Mouse (Mus musculus): ENCODE data around the gene Sppl3. TPM values are rescaled to one million over a fixed set of nuclear protein-coding genes. Genes with fewer than 3 reads are reported as not detected.

Sppl3 gene
- polyA plus RNA-seq, 1 experiment from 2014 or later: 46.7 TPM

DNA sequence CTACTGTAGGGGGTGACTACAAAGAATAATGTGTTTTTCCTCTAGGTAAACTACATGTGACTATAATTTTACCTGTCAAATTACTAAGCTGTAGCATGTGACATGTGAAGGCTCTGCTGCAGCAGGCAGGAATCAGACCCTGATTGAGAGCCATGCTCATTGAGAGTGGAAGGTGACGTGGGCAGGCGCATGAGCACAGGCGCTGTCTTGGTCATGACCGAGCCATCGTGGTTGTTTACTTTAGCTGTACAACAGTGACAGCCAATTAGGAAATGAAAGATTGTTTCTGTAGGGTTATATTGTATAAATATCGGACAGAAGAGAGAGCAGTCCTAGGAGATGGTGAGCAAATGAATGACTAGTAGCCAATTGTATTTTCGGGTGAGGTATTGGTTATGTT lies 11.1 kb downstream of the Sppl3 start:
- no peak overlapping the region for H3K4me3 ChIP-seq
- H3K36me3 ChIP-seq: no peaks in the 10 kb centered on the region
- H3K4me2 ChIP-seq (replicated peaks): no peak overlapping the region
- H3K9ac ChIP-seq: no peak overlapping the region
- H3K27me3 ChIP-seq (replicated peaks): no peaks in the 10 kb centered on the region
- H3K4me1 ChIP-seq: peaks cover 5% of the 10 kb centered on the region
- H3K9me3 ChIP-seq: no peaks in the 10 kb centered on the region
- H3K27ac ChIP-seq: no peak overlapping the region
- ATAC-seq (ENCODE audit: low FRiP score, low read depth): no peak
- 96% methylated on average over 7 of the region's 7 CpGs for WGBS

DNA sequence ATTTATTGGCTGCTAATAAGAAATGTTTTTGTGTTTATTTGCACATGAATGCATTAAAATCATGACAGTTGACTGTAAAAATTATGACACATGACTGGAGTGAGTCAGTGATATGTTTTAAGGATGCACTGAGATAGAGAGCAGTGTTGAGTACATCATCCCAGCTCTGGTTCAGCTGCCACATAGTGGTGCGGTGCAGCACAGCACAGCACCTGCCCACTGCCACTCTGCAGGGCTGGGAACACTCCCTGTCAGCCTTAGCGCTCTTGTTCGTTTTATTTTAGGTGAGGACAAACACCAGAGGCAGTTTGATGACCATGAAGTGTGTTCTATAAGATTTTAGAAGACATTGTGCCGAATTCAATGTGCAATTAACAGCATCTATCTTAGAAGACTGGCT lies 15.2 kb downstream of the Sppl3 start:
- Histone ChIP-seq H3K27me3 (replicated peaks) (no peaks in the 10 kb centered on the region), H3K9ac (no peak overlapping the region), H3K27ac (no peak overlapping the region), H3K4me2 (replicated peaks) (no peak overlapping the region), H3K9me3 (no peaks in the 10 kb centered on the region), H3K4me1 (peaks cover 5% of the 10 kb centered on the region), H3K4me3 (no peak overlapping the region), H3K36me3 (no peaks in the 10 kb centered on the region)
- ATAC-seq (ENCODE audit: low FRiP score, low read depth): no peak
- WGBS: 85% methylated on average over 4 of the region's 4 CpGs

DNA sequence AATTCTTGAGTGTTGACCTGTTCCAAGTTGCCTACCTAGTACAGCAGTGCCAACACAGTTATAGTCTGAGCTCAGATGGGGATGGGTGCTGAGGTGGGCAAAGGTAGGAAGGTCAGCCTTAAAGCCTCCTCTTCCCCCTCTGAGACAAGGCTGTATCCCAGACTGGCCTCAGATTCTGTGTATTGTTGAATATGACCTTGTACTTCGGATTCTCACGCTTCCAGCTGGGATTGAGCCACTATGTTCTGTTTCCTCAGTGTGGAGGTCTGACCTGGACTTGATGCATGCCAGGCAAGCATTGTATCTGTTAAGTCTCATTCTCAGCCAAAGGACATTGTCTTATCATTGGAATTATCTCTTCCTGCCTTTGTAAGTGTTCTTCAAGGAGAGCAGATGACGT lies 16.2 kb downstream of the Sppl3 start:
- Histone ChIP-seq H3K36me3 (no peaks in the 10 kb centered on the region), H3K9ac (no peak overlapping the region), H3K27ac (no peak overlapping the region), H3K9me3 (no peaks in the 10 kb centered on the region), H3K4me1 (peaks cover 5% of the 10 kb centered on the region), H3K4me2 (replicated peaks) (no peak overlapping the region), H3K4me3 (no peak overlapping the region), H3K27me3 (replicated peaks) (no peaks in the 10 kb centered on the region)
- no peak for ATAC-seq (ENCODE audit: low FRiP score, low read depth)
- 92% methylated on average over 3 of the region's 3 CpGs for WGBS

DNA sequence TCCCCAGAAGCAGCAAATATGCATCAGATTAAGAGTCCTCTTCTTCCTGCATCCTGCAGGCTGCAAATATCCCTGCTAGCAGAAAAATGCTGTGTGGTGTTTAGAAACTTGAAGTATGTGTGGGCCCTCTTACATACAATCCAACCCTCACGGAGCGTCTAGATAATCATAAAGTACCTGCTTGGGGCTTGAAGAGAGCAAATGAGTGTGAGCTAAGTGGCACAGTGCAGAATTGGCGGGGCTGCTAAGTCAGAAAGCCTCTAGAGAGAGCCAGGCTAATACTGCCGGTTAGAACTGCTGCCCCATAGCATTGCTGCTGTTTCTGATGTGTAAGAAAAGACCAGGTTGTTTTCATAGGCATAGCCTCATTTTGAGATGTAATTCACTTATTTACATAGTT lies 18.0 kb downstream of the Sppl3 start:
- Histone ChIP-seq H3K9ac (no peak overlapping the region), H3K27me3 (replicated peaks) (no peaks in the 10 kb centered on the region), H3K4me3 (no peak overlapping the region), H3K9me3 (no peaks in the 10 kb centered on the region), H3K36me3 (no peaks in the 10 kb centered on the region), H3K27ac (no peak overlapping the region), H3K4me1 (peaks cover 5% of the 10 kb centered on the region), H3K4me2 (replicated peaks) (no peak overlapping the region)
- no peak for ATAC-seq (ENCODE audit: low FRiP score, low read depth)
- WGBS: 93% methylated on average over 4 of the region's 4 CpGs

DNA sequence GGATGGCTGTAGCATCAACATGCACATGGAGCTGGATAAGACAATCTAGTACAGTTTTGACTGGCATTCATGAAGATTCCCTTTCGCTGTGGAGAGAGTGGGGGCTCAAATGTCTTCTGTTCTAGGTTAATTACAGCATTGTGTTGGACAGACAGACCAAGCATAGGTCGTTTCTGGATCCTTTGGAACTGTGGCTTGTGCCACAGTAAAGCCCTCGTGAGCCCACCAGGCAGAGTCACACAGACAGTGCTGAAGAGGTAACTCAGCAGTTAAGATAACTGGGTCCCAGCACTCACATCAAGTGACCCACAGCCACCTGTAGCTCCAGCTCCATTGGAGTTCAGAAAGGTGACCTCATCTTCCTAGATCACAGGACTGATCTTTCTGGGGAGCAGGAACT lies 18.6 kb downstream of the Sppl3 start:
- Histone ChIP-seq H3K27ac (no peak overlapping the region), H3K4me3 (no peak overlapping the region), H3K9me3 (no peaks in the 10 kb centered on the region), H3K9ac (no peak overlapping the region), H3K4me2 (replicated peaks) (no peak overlapping the region), H3K4me1 (peaks cover 5% of the 10 kb centered on the region), H3K27me3 (replicated peaks) (no peaks in the 10 kb centered on the region), H3K36me3 (no peaks in the 10 kb centered on the region)
- WGBS: 86% methylated on average over 3 of the region's 3 CpGs
- no peak for ATAC-seq (ENCODE audit: low FRiP score, low read depth)

DNA sequence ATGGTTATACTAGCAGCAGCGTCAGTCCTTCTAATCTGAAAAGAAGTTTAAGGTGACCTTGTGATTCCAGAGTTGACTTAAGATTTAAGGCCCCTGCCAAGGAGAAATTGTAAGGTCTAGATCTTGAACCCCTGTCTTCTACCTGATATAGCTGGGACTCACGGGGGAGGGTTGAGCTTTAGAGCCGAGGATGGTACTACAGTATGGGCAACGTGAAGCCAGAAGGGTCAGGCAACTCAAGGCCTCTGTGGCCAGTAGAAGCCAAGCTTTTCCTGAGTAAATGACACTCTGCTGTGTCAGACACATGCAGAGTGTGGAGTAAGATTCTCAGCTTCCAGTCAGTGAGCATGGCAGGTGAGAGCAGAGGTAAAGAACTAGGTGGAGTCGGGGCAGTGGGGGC lies 20.6 kb downstream of the Sppl3 start:
- H3K9ac ChIP-seq: no peak overlapping the region
- no peak overlapping the region for H3K4me2 ChIP-seq (replicated peaks)
- no peaks in the 10 kb centered on the region for H3K27me3 ChIP-seq (replicated peaks)
- no peak for ATAC-seq (ENCODE audit: low FRiP score, low read depth)
- 84% methylated on average over 5 of the region's 5 CpGs for WGBS
- no peak overlapping the region for H3K27ac ChIP-seq
- no peak overlapping the region for H3K4me3 ChIP-seq
- no peaks in the 10 kb centered on the region for H3K9me3 ChIP-seq
- H3K36me3 ChIP-seq: no peaks in the 10 kb centered on the region
- no peaks in the 10 kb centered on the region; the same call in none of the 2 replicates for H3K4me1 ChIP-seq

DNA sequence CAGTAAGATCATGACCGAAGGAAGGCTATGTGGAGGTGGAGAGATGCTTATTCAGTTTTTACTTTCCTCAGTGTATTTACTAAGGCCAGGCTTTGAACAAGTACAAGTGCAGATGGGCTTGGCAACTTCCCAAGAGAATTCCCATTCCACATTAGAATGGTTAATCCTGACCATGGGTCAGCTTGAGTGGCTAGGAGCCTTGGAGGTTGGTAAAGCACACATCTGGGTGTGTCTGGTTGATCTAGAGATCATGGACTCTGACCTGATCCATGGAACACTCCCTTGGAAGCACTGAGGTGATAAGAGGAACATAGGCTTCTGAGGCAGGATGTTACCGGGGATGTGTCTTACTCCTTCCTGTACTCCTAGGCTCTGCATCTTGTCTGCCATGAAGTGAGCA lies 21.7 kb downstream of the Sppl3 start:
- 97% methylated on average over 2 of the region's 2 CpGs for whole genome bisulfite sequencing
- Histone ChIP-seq H3K27ac (no peak overlapping the region), H3K9ac (no peak overlapping the region), H3K36me3 (no peaks in the 10 kb centered on the region), H3K27me3 (replicated peaks) (no peaks in the 10 kb centered on the region), H3K4me3 (no peak overlapping the region), H3K4me1 (no peaks in the 10 kb centered on the region; the same call in none of the 2 replicates), H3K9me3 (no peaks in the 10 kb centered on the region), H3K4me2 (replicated peaks) (no peak overlapping the region)
- no peak for ATAC-seq (ENCODE audit: low FRiP score, low read depth)

DNA sequence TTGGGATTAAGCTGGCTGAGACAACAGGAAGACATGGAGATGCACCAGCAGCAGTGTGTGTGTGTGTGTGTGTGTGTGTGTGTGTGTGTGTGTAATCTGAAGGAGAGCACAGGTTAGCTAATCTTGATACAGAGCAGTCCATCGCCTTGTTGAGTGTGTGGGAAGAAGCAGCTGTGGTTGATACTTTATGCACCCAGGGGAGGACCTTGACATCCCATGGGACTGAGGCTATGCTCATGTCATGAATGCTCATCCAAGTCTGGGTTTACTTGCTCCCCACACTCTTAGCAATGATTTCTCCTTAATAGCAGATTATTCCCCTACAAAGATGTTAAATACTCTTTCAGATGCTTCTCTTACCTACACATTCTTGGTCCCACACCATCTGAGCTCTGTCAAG lies 24.3 kb downstream of the Sppl3 start:
- Histone ChIP-seq H3K4me2 (replicated peaks) (no peak overlapping the region), H3K36me3 (no peaks in the 10 kb centered on the region), H3K4me3 (no peak overlapping the region), H3K4me1 (no peaks in the 10 kb centered on the region; the same call in none of the 2 replicates), H3K9me3 (no peaks in the 10 kb centered on the region), H3K27ac (no peak overlapping the region), H3K9ac (no peak overlapping the region), H3K27me3 (replicated peaks) (no peaks in the 10 kb centered on the region)
- WGBS: 69% methylated on average over 1 of the region's 1 CpGs
- ATAC-seq (ENCODE audit: low FRiP score, low read depth): no peak

DNA sequence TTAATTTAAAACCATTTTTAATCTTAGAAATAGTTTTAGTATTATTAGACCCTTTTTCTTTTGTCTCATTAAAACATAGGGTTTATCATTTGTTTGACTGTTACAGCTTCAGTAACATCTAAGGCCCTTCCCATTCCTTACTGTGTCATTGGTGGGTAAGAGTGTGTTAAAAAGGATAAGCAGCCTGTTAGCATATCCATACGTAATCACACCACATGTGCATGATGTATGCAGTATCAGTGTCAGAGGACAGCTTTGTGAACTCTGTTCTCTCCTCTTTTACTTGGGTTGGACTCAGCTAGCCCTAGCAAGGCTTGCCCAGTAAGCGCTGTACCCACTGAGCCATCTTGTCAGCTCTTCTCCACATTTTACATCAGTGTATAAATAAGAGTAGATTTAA lies 26.2 kb downstream of the Sppl3 start:
- Histone ChIP-seq H3K9ac (no peak overlapping the region), H3K27me3 (replicated peaks) (no peaks in the 10 kb centered on the region), H3K9me3 (no peaks in the 10 kb centered on the region), H3K4me1 (no peaks in the 10 kb centered on the region; the same call in 1 of the 2 replicates), H3K27ac (no peak overlapping the region), H3K4me2 (replicated peaks) (no peak overlapping the region), H3K36me3 (no peaks in the 10 kb centered on the region), H3K4me3 (no peak overlapping the region)
- WGBS: 93% methylated on average over 2 of the region's 2 CpGs
- ATAC-seq (ENCODE audit: low FRiP score, low read depth): no peak

DNA sequence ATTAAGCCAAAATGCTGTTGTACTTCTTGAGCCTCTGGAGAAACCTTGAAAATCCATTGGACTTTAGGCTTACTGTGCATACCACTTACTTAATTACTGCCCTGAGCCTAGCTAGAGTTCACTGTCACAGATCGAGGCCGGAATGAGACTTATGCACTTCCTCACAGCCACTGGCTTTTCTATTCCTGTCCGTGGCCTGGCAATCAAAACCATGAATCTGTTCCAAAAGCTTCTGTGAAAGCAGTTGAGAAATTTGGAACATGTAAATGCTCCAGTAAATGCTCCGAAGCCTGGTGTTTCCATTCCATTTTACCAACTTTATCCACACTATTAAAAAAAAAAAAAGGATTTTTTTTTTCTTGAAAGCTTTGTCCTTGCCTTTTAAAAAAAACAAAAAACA lies 29.8 kb downstream of the Sppl3 start:
- no peaks in the 10 kb centered on the region for H3K27me3 ChIP-seq (replicated peaks)
- no peaks in the 10 kb centered on the region for H3K9me3 ChIP-seq
- H3K27ac ChIP-seq: no peak overlapping the region
- WGBS: 89% methylated on average over 4 of the region's 4 CpGs
- no peak overlapping the region for H3K9ac ChIP-seq
- H3K4me3 ChIP-seq: no peak overlapping the region
- H3K4me1 ChIP-seq: no peaks in the 10 kb centered on the region
- no peak overlapping the region for H3K4me2 ChIP-seq (replicated peaks)
- no peak for ATAC-seq (ENCODE audit: low FRiP score, low read depth)
- peaks cover 3% of the 10 kb centered on the region; the same call in 1 of the 2 replicates for H3K36me3 ChIP-seq

DNA sequence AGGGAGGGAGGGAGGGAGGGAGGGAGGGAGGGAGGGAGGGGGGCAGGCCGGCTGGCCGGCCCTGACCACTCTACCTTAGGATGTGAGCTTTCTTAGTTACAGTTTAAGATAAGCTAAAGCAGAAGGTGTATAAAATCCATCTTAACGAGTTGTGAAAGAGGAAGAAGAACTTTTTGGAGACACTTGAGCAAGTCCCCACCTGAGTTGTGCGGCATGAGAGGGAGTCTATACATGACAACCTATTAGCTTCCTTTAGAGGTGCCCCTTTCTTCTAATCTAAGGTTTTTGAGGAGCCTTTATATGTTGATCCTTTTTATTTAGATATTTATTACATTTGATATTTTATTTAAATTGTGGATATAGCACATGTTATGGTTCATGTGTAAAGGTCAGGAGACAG lies 32.7 kb downstream of the Sppl3 start:
- H3K9me3 ChIP-seq: no peaks in the 10 kb centered on the region
- no peaks in the 10 kb centered on the region for H3K4me1 ChIP-seq
- ATAC-seq (ENCODE audit: low FRiP score, low read depth): no peak
- no peaks in the 10 kb centered on the region for H3K27me3 ChIP-seq (replicated peaks)
- H3K4me3 ChIP-seq: no peak overlapping the region
- WGBS: 90% methylated on average over 4 of the region's 4 CpGs
- H3K27ac ChIP-seq: no peak overlapping the region
- peaks cover 3% of the 10 kb centered on the region; the same call in 1 of the 2 replicates for H3K36me3 ChIP-seq
- no peak overlapping the region for H3K4me2 ChIP-seq (replicated peaks)
- no peak overlapping the region for H3K9ac ChIP-seq

DNA sequence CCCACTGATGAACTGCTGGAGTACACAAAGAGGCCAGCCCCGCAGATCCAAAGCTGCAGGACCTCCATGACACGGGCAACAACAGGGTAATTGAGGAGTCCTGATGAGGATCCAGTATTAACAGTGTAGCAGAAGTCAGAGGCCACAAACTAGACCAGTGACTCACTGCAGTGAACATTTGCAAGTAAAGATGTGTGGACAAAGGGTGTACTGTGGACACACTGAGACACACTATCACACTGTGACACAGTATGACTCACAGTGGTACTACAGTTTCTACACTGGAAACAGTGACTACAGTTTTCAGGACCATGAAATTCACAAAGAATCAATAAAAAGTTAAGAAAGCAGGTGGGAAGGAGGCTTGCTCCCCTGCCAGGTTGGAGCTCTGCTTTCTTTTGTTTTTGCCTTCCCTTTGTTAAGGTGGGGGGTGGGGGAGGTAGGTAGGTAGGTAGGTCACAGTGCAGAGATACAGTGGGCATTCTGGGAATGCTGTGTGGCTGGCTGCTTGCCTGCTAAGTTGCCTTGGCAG lies 34.3 kb downstream of the Sppl3 start:
- no peak for ATAC-seq (ENCODE audit: low FRiP score, low read depth)
- no peak overlapping the region for H3K9ac ChIP-seq
- WGBS: 80% methylated on average over 2 of the region's 2 CpGs
- H3K36me3 ChIP-seq: peaks cover 3% of the 10 kb centered on the region; the same call in 1 of the 2 replicates
- no peaks in the 10 kb centered on the region for H3K9me3 ChIP-seq
- no peaks in the 10 kb centered on the region for H3K4me1 ChIP-seq
- H3K27me3 ChIP-seq (replicated peaks): no peaks in the 10 kb centered on the region
- no peak overlapping the region for H3K27ac ChIP-seq
- H3K4me3 ChIP-seq: no peak overlapping the region
- H3K4me2 ChIP-seq (replicated peaks): no peak overlapping the region

DNA sequence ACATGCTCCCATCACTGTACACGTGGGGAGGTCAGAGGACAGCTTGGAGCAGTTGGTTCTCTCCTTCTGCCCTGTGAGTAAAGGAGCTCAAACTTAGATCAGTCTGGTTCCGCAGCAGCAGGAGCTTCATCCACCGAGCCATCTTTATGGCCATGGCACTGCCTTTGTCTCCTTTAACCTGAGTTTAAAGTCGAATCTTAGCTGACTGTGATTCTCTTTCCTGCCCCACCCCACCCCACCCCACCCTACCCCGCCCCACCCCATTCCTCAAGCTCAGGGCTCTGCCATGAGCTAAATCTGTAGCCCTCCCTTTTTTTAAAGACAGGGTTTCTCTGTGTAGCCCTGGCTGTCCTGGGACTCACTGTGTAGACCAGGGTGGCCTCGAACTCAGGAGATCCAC lies 38.8 kb downstream of the Sppl3 start:
- Histone ChIP-seq H3K9me3 (no peaks in the 10 kb centered on the region), H3K4me2 (replicated peaks) (no peak overlapping the region), H3K36me3 (peaks cover 3% of the 10 kb centered on the region; the same call in 1 of the 2 replicates), H3K4me1 (0 out of 2 replicates have a peak, but pooled peaks cover 12% of the 10 kb centered on the region), H3K27ac (no peak overlapping the region), H3K27me3 (replicated peaks) (no peaks in the 10 kb centered on the region), H3K4me3 (no peak overlapping the region), H3K9ac (no peak overlapping the region)
- no peak for ATAC-seq (ENCODE audit: low FRiP score, low read depth)
- WGBS: 86% methylated on average over 6 of the region's 6 CpGs
